Mouse (Mus musculus): ENCODE data around the gene Rad50. TPM values are rescaled to one million over a fixed set of nuclear protein-coding genes. Genes with fewer than 3 reads are reported as not detected.
A peak's percentile ranks its signal among the peaks of the same experiment; 100 is the strongest.

The Rad50 gene
- total and polyA plus RNA-seq, 2 experiments from 2014 or later: 5.8 to 10.0 TPM

GRCm38 (mm10) chr11:53734970-53735681 lies 28.0 kb upstream of the Rad50 start:
- Histone ChIP-seq H3K27ac (ENCODE audit: low read depth, low read length) (no peak overlapping the region), H3K27me3 (ENCODE audit: insufficient read depth, low read length) (no peaks in the 10 kb centered on the region), H3K4me1 (ENCODE audit: insufficient read depth, low read length) (no peaks in the 10 kb centered on the region), H3K9me3 (ENCODE audit: low read length) (no peaks in the 10 kb centered on the region), H3K4me2 (ENCODE audit: low read depth, low read length, poor library complexity, severe bottlenecking) (no peak overlapping the region), H3K36me3 (ENCODE audit: insufficient read depth, low read length) (no peaks in the 10 kb centered on the region), H3K9ac (replicated peaks; ENCODE audit: low read length, poor library complexity, severe bottlenecking) (no peak overlapping the region), H3K4me3 (ENCODE audit: low read depth, low read length) (no peak overlapping the region)
- ATAC-seq (ENCODE audit: low FRiP score) (no peak), DNase-seq (ENCODE audit: low spot score) (no peak)
- 69% methylated on average over 18 of the region's 18 CpGs for WGBS
- no peak for TF ChIP-seq CTCF (IDR thresholded peaks at IDR 0.05)

- DNase-seq (ENCODE audit: low spot score) (no peak), ATAC-seq (ENCODE audit: low FRiP score) (no peak)
- H3K27me3 ChIP-seq (ENCODE audit: insufficient read depth, low read length): no peaks in the 10 kb centered on the region
- 80% methylated on average over 2 of the region's 2 CpGs for WGBS
- H3K9me3 ChIP-seq (ENCODE audit: low read length): no peaks in the 10 kb centered on the region
- no peak overlapping the region for H3K9ac ChIP-seq (replicated peaks; ENCODE audit: low read length, poor library complexity, severe bottlenecking)
- no peak; the same call in 1 of the 2 replicates for TF ChIP-seq CTCF (IDR thresholded peaks at IDR 0.05)
- no peaks in the 10 kb centered on the region for H3K4me1 ChIP-seq (ENCODE audit: insufficient read depth, low read length)
- H3K27ac ChIP-seq (ENCODE audit: low read depth, low read length): no peak overlapping the region
- H3K36me3 ChIP-seq (ENCODE audit: insufficient read depth, low read length): no peaks in the 10 kb centered on the region
- H3K4me3 ChIP-seq (ENCODE audit: low read depth, low read length): no peak overlapping the region
- no peak overlapping the region for H3K4me2 ChIP-seq (ENCODE audit: low read depth, low read length, poor library complexity, severe bottlenecking)
Observed at GRCm38 (mm10) chr11:53734431-53734830, 27.3 kb upstream of the Rad50 start.

GRCm38 (mm10) chr11:53733824-53734223 lies 26.7 kb upstream of the Rad50 start:
- DNase-seq (ENCODE audit: low spot score) (no peak), ATAC-seq (ENCODE audit: low FRiP score) (no peak)
- no peak overlapping the region for H3K4me2 ChIP-seq (ENCODE audit: low read depth, low read length, poor library complexity, severe bottlenecking)
- H3K27ac ChIP-seq (ENCODE audit: low read depth, low read length): no peak overlapping the region
- H3K27me3 ChIP-seq (ENCODE audit: insufficient read depth, low read length): no peaks in the 10 kb centered on the region
- H3K4me3 ChIP-seq (ENCODE audit: low read depth, low read length): no peak overlapping the region
- H3K4me1 ChIP-seq (ENCODE audit: insufficient read depth, low read length): no peaks in the 10 kb centered on the region
- peak; percentile 24 for TF ChIP-seq CTCF (IDR thresholded peaks at IDR 0.05)
- no peaks in the 10 kb centered on the region for H3K36me3 ChIP-seq (ENCODE audit: insufficient read depth, low read length)
- H3K9ac ChIP-seq (replicated peaks; ENCODE audit: low read length, poor library complexity, severe bottlenecking): no peak overlapping the region
- 89% methylated on average over 7 of the region's 7 CpGs for WGBS
- H3K9me3 ChIP-seq (ENCODE audit: low read length): no peaks in the 10 kb centered on the region

- no peak for TF ChIP-seq CTCF (IDR thresholded peaks at IDR 0.05)
- Histone ChIP-seq H3K4me2 (ENCODE audit: low read depth, low read length, poor library complexity, severe bottlenecking) (no peak overlapping the region), H3K27ac (ENCODE audit: low read depth, low read length) (no peak overlapping the region), H3K9me3 (ENCODE audit: low read length) (no peaks in the 10 kb centered on the region), H3K27me3 (ENCODE audit: insufficient read depth, low read length) (no peaks in the 10 kb centered on the region), H3K36me3 (ENCODE audit: insufficient read depth, low read length) (no peaks in the 10 kb centered on the region), H3K4me3 (ENCODE audit: low read depth, low read length) (no peak overlapping the region), H3K4me1 (ENCODE audit: insufficient read depth, low read length) (no peaks in the 10 kb centered on the region), H3K9ac (replicated peaks; ENCODE audit: low read length, poor library complexity, severe bottlenecking) (no peak overlapping the region)
- 93% methylated on average over 8 of the region's 8 CpGs for WGBS
- no peak for DNase-seq (ENCODE audit: low spot score)
- ATAC-seq (ENCODE audit: low FRiP score): no peak
Observed at GRCm38 (mm10) chr11:53732244-53732643, 25.1 kb upstream of the Rad50 start.

- TF ChIP-seq CTCF (IDR thresholded peaks at IDR 0.05): no peak
- DNase-seq (ENCODE audit: low spot score): no peak
- no peak overlapping the region for H3K4me2 ChIP-seq (ENCODE audit: low read depth, low read length, poor library complexity, severe bottlenecking)
- H3K9me3 ChIP-seq (ENCODE audit: low read length): no peaks in the 10 kb centered on the region
- H3K36me3 ChIP-seq (ENCODE audit: insufficient read depth, low read length): no peaks in the 10 kb centered on the region
- no peak overlapping the region for H3K4me3 ChIP-seq (ENCODE audit: low read depth, low read length)
- H3K27ac ChIP-seq (ENCODE audit: low read depth, low read length): no peak overlapping the region
- H3K27me3 ChIP-seq (ENCODE audit: insufficient read depth, low read length): no peaks in the 10 kb centered on the region
- H3K9ac ChIP-seq (replicated peaks; ENCODE audit: low read length, poor library complexity, severe bottlenecking): no peak overlapping the region
- ATAC-seq (ENCODE audit: low FRiP score): no peak
- H3K4me1 ChIP-seq (ENCODE audit: insufficient read depth, low read length): no peaks in the 10 kb centered on the region
- WGBS: 96% methylated on average over 7 of the region's 7 CpGs
Observed at GRCm38 (mm10) chr11:53731457-53731856, 24.3 kb upstream of the Rad50 start.

- Histone ChIP-seq H3K4me1 (ENCODE audit: insufficient read depth, low read length) (no peaks in the 10 kb centered on the region), H3K9me3 (ENCODE audit: low read length) (no peaks in the 10 kb centered on the region), H3K9ac (replicated peaks; ENCODE audit: low read length, poor library complexity, severe bottlenecking) (no peak within 1 kb of the TSS), H3K36me3 (ENCODE audit: insufficient read depth, low read length) (no peaks in the 10 kb centered on the region), H3K4me3 (ENCODE audit: low read depth, low read length) (no peak within 1 kb of the TSS), H3K27ac (ENCODE audit: low read depth, low read length) (no peak within 1 kb of the TSS), H3K4me2 (ENCODE audit: low read depth, low read length, poor library complexity, severe bottlenecking) (no peak within 1 kb of the TSS), H3K27me3 (ENCODE audit: insufficient read depth, low read length) (no peaks in the 10 kb centered on the region)
- WGBS: 90% methylated on average over 6 of the region's 6 CpGs
- ATAC-seq (ENCODE audit: low FRiP score) (no peak), DNase-seq (ENCODE audit: low spot score) (no peak)
- no peak for TF ChIP-seq CTCF (IDR thresholded peaks at IDR 0.05)
Observed at GRCm38 (mm10) chr11:53720715-53721114, 13.6 kb upstream of the Rad50 start, which contains the start of gene Il5. Il5 (plus strand) TSS chr11:53720794.
